Mouse (Mus musculus) retina, adult 2 months (tissue): ENCODE results near the gene Etnk2.
A peak's percentile ranks its signal among the peaks of the same experiment; 100 is the strongest.

Experiments used
- DNase-seq: peaks from one replicate; pipeline ENCODE4 v3.0.0-alpha.2; 2012; ENCODE audit warnings: low read depth, low spot score

The Etnk2 gene

GRCm38 (mm10) chr1:133351762-133352161 lies 11.6 kb upstream of the Etnk2 start:
- no peak for DNase-seq

- no peak for DNase-seq
Measured at GRCm38 (mm10) chr1:133353371-133353809, 10.0 kb upstream of the Etnk2 start.

- no peak for DNase-seq
Measured at GRCm38 (mm10) chr1:133355469-133355868, 7.9 kb upstream of the Etnk2 start.

GRCm38 (mm10) chr1:133355912-133356311 lies 7.5 kb upstream of the Etnk2 start:
- no peak for DNase-seq

GRCm38 (mm10) chr1:133356330-133356729 lies 7.0 kb upstream of the Etnk2 start:
- DNase-seq = no peak

- no peak for DNase-seq
Measured at GRCm38 (mm10) chr1:133361006-133361405, 2.4 kb upstream of the Etnk2 start.

GRCm38 (mm10) chr1:133362103-133362502 lies 1.3 kb upstream of the Etnk2 start:
- no peak for DNase-seq

- no peak for DNase-seq
Measured at GRCm38 (mm10) chr1:133364022-133364630, 754 bp downstream of the Etnk2 start.

- no peak for DNase-seq
Measured at GRCm38 (mm10) chr1:133364890-133365289, 1.5 kb downstream of the Etnk2 start.

- DNase-seq = no peak
Measured at GRCm38 (mm10) chr1:133366951-133367605, 3.7 kb downstream of the Etnk2 start.

- DNase-seq = no peak
Measured at GRCm38 (mm10) chr1:133367606-133368488, 4.5 kb downstream of the Etnk2 start.

- no peak for DNase-seq
Measured at GRCm38 (mm10) chr1:133368644-133369043, 5.3 kb downstream of the Etnk2 start.

GRCm38 (mm10) chr1:133370352-133370751 lies 7.0 kb downstream of the Etnk2 start:
- no peak for DNase-seq

GRCm38 (mm10) chr1:133371431-133371830 lies 8.1 kb downstream of the Etnk2 start:
- DNase-seq = no peak

- DNase-seq = no peak
Measured at GRCm38 (mm10) chr1:133372113-133372512, 8.7 kb downstream of the Etnk2 start.

GRCm38 (mm10) chr1:133375696-133376346 lies 12.4 kb downstream of the Etnk2 start:
- no peak for DNase-seq

GRCm38 (mm10) chr1:133377547-133377946 lies 14.2 kb downstream of the Etnk2 start:
- no peak for DNase-seq

GRCm38 (mm10) chr1:133379254-133379985 lies 16.0 kb downstream of the Etnk2 start:
- no peak for DNase-seq

- DNase-seq = no peak
Measured at GRCm38 (mm10) chr1:133379986-133380320, 16.6 kb downstream of the Etnk2 start.

GRCm38 (mm10) chr1:133380347-133381065 lies 17.1 kb downstream of the Etnk2 start:
- DNase-seq = no peak

- peak; percentile 56 for DNase-seq
Measured at GRCm38 (mm10) chr1:133382008-133382407, 18.6 kb downstream of the Etnk2 start.
